Mouse (Mus musculus) limb, embryonic 10.5 days (tissue): ENCODE measurements around the gene Il13. TPM values are rescaled to one million over a fixed set of nuclear protein-coding genes. Genes with fewer than 3 reads are reported as not detected.

Experiments used
- DNase-seq: peaks from one replicate; pipeline ENCODE4 v3.0.0-alpha.2; 2017; ENCODE audit warnings: low spot score
- H3K27ac ChIP-seq: fragments of 300-500 bp; sonication (generic); 2 replicates; pipeline ENCODE4 v1.5.1; 2016; ENCODE audit warnings: mild to moderate bottlenecking
- H3K27me3 ChIP-seq: fragments of 300-500 bp; sonication (generic); 2 replicates; pipeline ENCODE4 v1.6.1; 2016; ENCODE audit warnings: low read depth, mild to moderate bottlenecking; ENCODE audit not compliant: poor library complexity, severe bottlenecking
- H3K36me3 ChIP-seq: fragments of 300-500 bp; sonication (generic); 2 replicates; pipeline ENCODE4 v1.6.1; 2016; ENCODE audit warnings: mild to moderate bottlenecking, moderate library complexity
- H3K4me1 ChIP-seq: fragments of 300-500 bp; sonication (generic); 2 replicates; pipeline ENCODE4 v1.6.1; 2016
- H3K4me3 ChIP-seq: fragments of 300-500 bp; sonication (generic); 2 replicates; pipeline ENCODE4 v1.5.1; 2016; ENCODE audit warnings: mild to moderate bottlenecking, moderate library complexity
- H3K9me3 ChIP-seq: fragments of 300-500 bp; sonication (generic); replicated peaks from 2 replicates; pipeline ENCODE4 v1.6.1; 2016; ENCODE audit warnings: mild to moderate bottlenecking
- WGBS: fragments of 180-500 bp; shearing (Covaris S2); methylation state at CpG from one replicate; pipeline ENCODE4 v1.1.7; 2016; 5-methylcytosine and 5-hydroxymethylcytosine counted together
- polyA plus RNA-seq: library from polyadenylated mRNA; unstranded; fragments of >200 nt; fragmentation: Nextera tagmentation; extraction: Ambion mirVana; gene quantifications from 2 replicates; pipeline ENCODE4 v1.2.1, GENCODE M21; 2016

Gene Il13
- polyA plus RNA-seq, 1 experiment from 2014 or later: not detected

GRCm38 (mm10) chr11:53623573-53623972 is 10.9 kb downstream of the Il13 start:
- Histone ChIP-seq H3K4me3 (no peak overlapping the region), H3K36me3 (no peaks in the 10 kb centered on the region), H3K9me3 (no peaks in the 10 kb centered on the region), H3K27me3 (no peaks in the 10 kb centered on the region), H3K27ac (no peak overlapping the region), H3K4me1 (0 out of 2 replicates have a peak, but pooled peaks cover 8% of the 10 kb centered on the region)
- 81% methylated on average over 9 of the region's 9 CpGs for WGBS
- no peak for DNase-seq

DNA sequence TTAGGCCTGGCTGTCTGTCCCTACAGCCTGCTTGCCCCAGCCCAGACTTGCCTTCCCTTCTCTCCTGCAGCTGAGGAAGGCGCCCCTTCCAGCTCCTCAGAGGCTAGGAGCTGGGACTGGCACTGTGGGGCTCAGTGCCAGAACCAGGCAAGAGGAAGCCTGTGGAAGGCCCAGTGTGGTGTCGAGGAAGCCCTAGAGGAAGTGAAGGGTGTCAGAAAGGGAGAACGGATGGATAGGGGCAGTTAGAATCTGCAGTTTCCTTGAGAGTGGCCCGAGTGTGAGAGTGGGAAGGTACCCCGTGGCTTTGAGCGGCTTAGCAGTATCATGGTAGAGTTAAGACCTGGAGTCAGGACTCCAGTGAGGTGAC is 12.1 kb downstream of the Il13 start:
- 78% methylated on average over 6 of the region's 6 CpGs for WGBS
- Histone ChIP-seq H3K4me3 (no peak overlapping the region), H3K9me3 (no peaks in the 10 kb centered on the region), H3K4me1 (0 out of 2 replicates have a peak, but pooled peaks cover 6% of the 10 kb centered on the region), H3K36me3 (no peaks in the 10 kb centered on the region), H3K27ac (no peak overlapping the region), H3K27me3 (no peaks in the 10 kb centered on the region)
- no peak for DNase-seq

GRCm38 (mm10) chr11:53621582-53622439 is 12.7 kb downstream of the Il13 start:
- Histone ChIP-seq H3K4me1 (0 out of 2 replicates have a peak, but pooled peaks cover under 1% of the 10 kb centered on the region), H3K36me3 (no peaks in the 10 kb centered on the region), H3K27me3 (no peaks in the 10 kb centered on the region), H3K27ac (no peak overlapping the region), H3K4me3 (no peak overlapping the region), H3K9me3 (no peaks in the 10 kb centered on the region)
- DNase-seq: no peak
- WGBS: 93% methylated on average over 11 of the region's 11 CpGs

DNA sequence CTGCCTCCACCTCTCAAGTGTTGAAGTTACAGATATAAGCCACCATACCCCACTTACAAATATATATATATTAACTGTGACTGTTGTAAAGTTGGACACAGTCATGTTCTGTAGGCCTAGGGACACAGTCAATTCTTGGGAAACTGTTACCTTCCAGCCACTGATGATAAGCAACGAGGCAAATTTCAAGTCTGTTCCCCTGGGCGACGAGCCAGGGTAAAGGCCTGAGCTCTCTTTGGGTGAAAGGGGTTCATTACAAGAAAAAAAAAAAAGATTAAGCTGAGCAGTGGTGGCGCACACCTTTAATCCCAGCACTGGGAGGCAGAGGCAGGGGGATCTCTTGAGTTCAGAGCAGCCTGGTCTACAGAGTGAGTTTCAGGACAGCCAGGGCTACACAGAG is 14.4 kb downstream of the Il13 start:
- no peak overlapping the region for H3K27ac ChIP-seq
- WGBS: 91% methylated on average over 4 of the region's 4 CpGs
- H3K9me3 ChIP-seq: no peaks in the 10 kb centered on the region

GRCm38 (mm10) chr11:53619428-53619827 is 15.1 kb downstream of the Il13 start:
- H3K4me1 ChIP-seq: no peaks in the 10 kb centered on the region
- H3K9me3 ChIP-seq: no peaks in the 10 kb centered on the region
- no peak overlapping the region for H3K4me3 ChIP-seq
- no peaks in the 10 kb centered on the region for H3K27me3 ChIP-seq
- no peak for DNase-seq
- H3K27ac ChIP-seq: no peak overlapping the region
- no peaks in the 10 kb centered on the region for H3K36me3 ChIP-seq
- WGBS: 66% methylated on average over 6 of the region's 6 CpGs

More for the DNA sequence above, 14.4 kb downstream of the Il13 start:
- no peak for DNase-seq
- Histone ChIP-seq H3K36me3 (no peaks in the 10 kb centered on the region), H3K4me1 (no peaks in the 10 kb centered on the region), H3K4me3 (no peak overlapping the region), H3K27me3 (no peaks in the 10 kb centered on the region)

GRCm38 (mm10) chr11:53618619-53619198 is 15.8 kb downstream of the Il13 start, which contains the start of gene Il4:
Gene Il4, minus strand, starts transcription at chr11:53618669.
- Histone ChIP-seq H3K9me3 (no peaks in the 10 kb centered on the region), H3K4me3 (no peak within 1 kb of the TSS), H3K27ac (no peak within 1 kb of the TSS), H3K27me3 (no peaks in the 10 kb centered on the region), H3K36me3 (no peaks in the 10 kb centered on the region), H3K4me1 (no peaks in the 10 kb centered on the region)
- no peak for DNase-seq
- 86% methylated on average over 7 of the region's 7 CpGs for WGBS

GRCm38 (mm10) chr11:53617562-53618109 is 16.9 kb downstream of the Il13 start:
- no peaks in the 10 kb centered on the region for H3K4me1 ChIP-seq
- H3K27me3 ChIP-seq: no peaks in the 10 kb centered on the region
- no peak overlapping the region for H3K27ac ChIP-seq
- WGBS: 68% methylated on average over 4 of the region's 4 CpGs
- H3K36me3 ChIP-seq: no peaks in the 10 kb centered on the region
- no peaks in the 10 kb centered on the region for H3K9me3 ChIP-seq
- DNase-seq: no peak
- no peak overlapping the region for H3K4me3 ChIP-seq

- Histone ChIP-seq H3K4me1 (no peaks in the 10 kb centered on the region), H3K27ac (no peak overlapping the region), H3K4me3 (no peak overlapping the region), H3K36me3 (no peaks in the 10 kb centered on the region), H3K9me3 (no peaks in the 10 kb centered on the region), H3K27me3 (no peaks in the 10 kb centered on the region)
- 82% methylated on average over 8 of the region's 8 CpGs for WGBS
- DNase-seq: no peak
Observed at GRCm38 (mm10) chr11:53616748-53617558, 17.5 kb downstream of the Il13 start.

- Histone ChIP-seq H3K27me3 (no peaks in the 10 kb centered on the region), H3K4me3 (no peak overlapping the region), H3K4me1 (no peaks in the 10 kb centered on the region), H3K27ac (no peak overlapping the region), H3K9me3 (no peaks in the 10 kb centered on the region), H3K36me3 (no peaks in the 10 kb centered on the region)
- 96% methylated on average over 8 of the region's 8 CpGs for WGBS
- DNase-seq: no peak
Observed at GRCm38 (mm10) chr11:53615575-53615974, 18.9 kb downstream of the Il13 start.

DNA sequence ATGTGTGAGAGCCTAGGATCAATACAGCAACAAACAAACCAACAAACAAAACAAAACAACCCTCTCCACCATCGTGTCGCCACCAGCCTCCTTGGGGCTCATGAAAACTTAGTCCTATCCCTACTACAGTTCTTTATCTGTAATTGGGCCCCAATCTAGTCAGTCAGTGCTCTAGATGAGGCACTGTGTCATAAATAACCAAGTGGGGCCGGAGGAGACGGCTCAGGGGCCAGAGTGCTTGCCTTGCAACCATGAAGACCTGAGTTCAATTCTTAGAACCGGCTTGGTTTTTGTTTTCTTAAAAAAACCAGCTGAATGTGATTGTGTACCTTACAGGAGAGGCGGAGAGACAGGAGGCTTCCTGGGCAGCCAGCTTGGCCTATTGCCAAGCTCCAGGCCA is 19.3 kb downstream of the Il13 start:
- Histone ChIP-seq H3K4me1 (no peaks in the 10 kb centered on the region), H3K36me3 (no peaks in the 10 kb centered on the region), H3K9me3 (no peaks in the 10 kb centered on the region), H3K4me3 (no peak overlapping the region), H3K27ac (no peak overlapping the region), H3K27me3 (no peaks in the 10 kb centered on the region)
- DNase-seq: no peak
- WGBS: 83% methylated on average over 6 of the region's 6 CpGs

GRCm38 (mm10) chr11:53609672-53610071 is 24.8 kb downstream of the Il13 start:
- Histone ChIP-seq H3K36me3 (no peaks in the 10 kb centered on the region), H3K9me3 (no peaks in the 10 kb centered on the region), H3K4me1 (peaks cover 9% of the 10 kb centered on the region; the same call in 1 of the 2 replicates), H3K27me3 (no peaks in the 10 kb centered on the region), H3K27ac (no peak overlapping the region), H3K4me3 (no peak overlapping the region)
- no peak for DNase-seq
- 90% methylated on average over 3 of the region's 3 CpGs for WGBS

- H3K36me3 ChIP-seq: no peaks in the 10 kb centered on the region
- H3K27ac ChIP-seq: no peak overlapping the region
- no peaks in the 10 kb centered on the region for H3K27me3 ChIP-seq
- no peak overlapping the region for H3K4me3 ChIP-seq
- DNase-seq: no peak
- 84% methylated on average over 6 of the region's 6 CpGs for WGBS
- H3K4me1 ChIP-seq: peaks cover 9% of the 10 kb centered on the region; the same call in 1 of the 2 replicates
- H3K9me3 ChIP-seq: no peaks in the 10 kb centered on the region
Observed at GRCm38 (mm10) chr11:53609231-53609630, 25.3 kb downstream of the Il13 start.
